Mouse (Mus musculus) heart, embryonic 14.5 days (tissue): Measurements from ENCODE around the gene Robo4. TPM values are rescaled to one million over a fixed set of nuclear protein-coding genes. Genes with fewer than 3 reads are reported as not detected.
A peak's percentile ranks its signal among the peaks of the same experiment; 100 is the strongest.

ENCODE experiments used
- ATAC-seq: fragments of 200-750 bp; cut with Nextera tagmentation; 2 replicates; pipeline ENCODE4 v1.8.0; 2017; ENCODE audit warnings: low read depth, moderate TSS enrichment; ENCODE audit not compliant: insufficient number of reproducible peaks, insufficient read depth, low FRiP score
- H3K27ac ChIP-seq, 2 experiments: fragments of 200-500 bp in 1 of 2; fragments of 300-500 bp in 1 of 2; sonication (generic) in 1 of 2; replicated peaks in 1 of 2; 2 replicates each; pipeline ENCODE4 v1.5.1; 2012 to 2014; ENCODE audit warnings: low read depth in 2 of 2, low read length in 2 of 2, control low read depth in 1 of 2, mild to moderate bottlenecking in 1 of 2, mixed read lengths in 1 of 2; ENCODE audit not compliant: control insufficient read depth in 1 of 2, insufficient read depth in 1 of 2
- H3K27me3 ChIP-seq: fragments of 300-500 bp; sonication (generic); 2 replicates; pipeline ENCODE4 v1.6.1; 2014; ENCODE audit warnings: mild to moderate bottlenecking, low read length, control low read depth; ENCODE audit not compliant: control insufficient read depth, insufficient read depth
- H3K36me3 ChIP-seq: fragments of 300-500 bp; sonication (generic); 2 replicates; pipeline ENCODE4 v1.6.1; 2014; ENCODE audit warnings: mild to moderate bottlenecking, control low read depth, low read length, mixed read lengths; ENCODE audit not compliant: control insufficient read depth, insufficient read depth
- H3K4me1 ChIP-seq, 2 experiments: fragments of 200-500 bp in 1 of 2; fragments of 300-500 bp in 1 of 2; sonication (generic) in 1 of 2; 2 replicates each; pipeline ENCODE4 v1.6.1; 2012 to 2014; ENCODE audit warnings: low read length in 2 of 2, control low read depth in 1 of 2, mixed read lengths in 1 of 2; ENCODE audit not compliant: control insufficient read depth in 2 of 2, insufficient read depth in 2 of 2
- H3K4me2 ChIP-seq: fragments of 300-500 bp; sonication (generic); 2 replicates; pipeline ENCODE4 v1.6.1; 2014; ENCODE audit warnings: mild to moderate bottlenecking, low read length
- H3K4me3 ChIP-seq, 2 experiments: fragments of 200-500 bp in 1 of 2; fragments of 300-500 bp in 1 of 2; sonication (generic) in 1 of 2; 2 replicates each; pipeline ENCODE4 v1.5.1; 2012 to 2014; ENCODE audit warnings: low read length in 2 of 2, mild to moderate bottlenecking in 2 of 2, control low read depth in 1 of 2, low read depth in 1 of 2, moderate library complexity in 1 of 2; ENCODE audit not compliant: control insufficient read depth in 1 of 2, insufficient read depth in 1 of 2
- H3K9ac ChIP-seq: fragments of 300-500 bp; sonication (generic); 2 replicates; pipeline ENCODE4 v1.6.1; 2014; ENCODE audit warnings: mild to moderate bottlenecking, low read length
- H3K9me3 ChIP-seq: fragments of 300-500 bp; sonication (generic); 2 replicates; pipeline ENCODE4 v1.6.1; 2016; ENCODE audit warnings: low read length, control low read depth; ENCODE audit not compliant: control insufficient read depth
- WGBS: fragments of 180-500 bp; shearing (Covaris S2); extraction: QIAGEN DNeasy Blood & Tissue Kit; methylation state at CpG from one replicate; pipeline ENCODE4 v1.1.7; 2014; 5-methylcytosine and 5-hydroxymethylcytosine counted together
- polyA plus RNA-seq: library from polyadenylated mRNA; unstranded; fragments of >200 nt; fragmentation: Nextera tagmentation; extraction: Ambion mirVana; gene quantifications from 2 replicates; pipeline ENCODE4 v1.2.1, GENCODE M21; 2014

Gene Robo4
- polyA plus RNA-seq, 1 experiment from 2014 or later = 11.3 TPM

GRCm38 (mm10) chr9:37420676-37421075 is 19.0 kb downstream of the Robo4 start:
- Histone ChIP-seq H3K27ac (no peak overlapping the region), H3K27me3 (no peaks in the 10 kb centered on the region), H3K36me3 (no peaks in the 10 kb centered on the region), H3K9ac (peak overlapping the region; percentile 56), H3K4me1 (peaks cover 0 to 4% of the 10 kb centered on the region in 2 experiments; a peak in 1 of 4 replicates), H3K9me3 (no peaks in the 10 kb centered on the region), H3K4me2 (peak overlapping the region; percentile 64), H3K4me3 (peak overlapping the region; percentile 26 to 30)
- ATAC-seq = peak; percentile 85
- WGBS = under 1% methylated on average over 27 of the region's 27 CpGs

DNA sequence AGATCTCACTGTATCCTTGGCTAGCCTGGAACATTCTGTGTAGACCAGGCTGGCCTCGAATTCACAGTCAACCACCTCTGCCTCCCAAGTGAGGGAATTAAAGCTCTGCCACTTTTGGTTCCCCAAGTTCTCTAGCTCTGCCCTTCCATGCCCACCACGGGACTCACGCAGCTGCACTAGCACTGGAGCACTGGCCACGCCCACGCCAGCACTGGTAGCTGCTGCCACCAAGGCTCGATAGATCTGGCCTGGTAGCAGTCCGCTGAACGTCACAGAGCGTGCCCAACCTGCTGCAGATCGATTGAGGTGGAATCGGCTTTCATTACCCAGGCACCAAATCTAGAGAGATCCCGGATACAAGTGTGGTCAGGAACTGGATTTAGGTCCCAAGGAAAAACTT is 19.5 kb downstream of the Robo4 start:
- Histone ChIP-seq H3K4me3 (peak overlapping the region in 1 of 2 experiments; percentile 30; a peak in 2 of 4 replicates), H3K4me2 (peak overlapping the region; percentile 64), H3K36me3 (no peaks in the 10 kb centered on the region), H3K9me3 (no peaks in the 10 kb centered on the region), H3K27me3 (no peaks in the 10 kb centered on the region), H3K4me1 (peaks cover 0 to 4% of the 10 kb centered on the region in 2 experiments; a peak in 1 of 4 replicates), H3K27ac (no peak overlapping the region), H3K9ac (peak overlapping the region; percentile 56; the same call in 1 of the 2 replicates)
- WGBS = 25% methylated on average over 12 of the region's 12 CpGs
- ATAC-seq = no peak

DNA sequence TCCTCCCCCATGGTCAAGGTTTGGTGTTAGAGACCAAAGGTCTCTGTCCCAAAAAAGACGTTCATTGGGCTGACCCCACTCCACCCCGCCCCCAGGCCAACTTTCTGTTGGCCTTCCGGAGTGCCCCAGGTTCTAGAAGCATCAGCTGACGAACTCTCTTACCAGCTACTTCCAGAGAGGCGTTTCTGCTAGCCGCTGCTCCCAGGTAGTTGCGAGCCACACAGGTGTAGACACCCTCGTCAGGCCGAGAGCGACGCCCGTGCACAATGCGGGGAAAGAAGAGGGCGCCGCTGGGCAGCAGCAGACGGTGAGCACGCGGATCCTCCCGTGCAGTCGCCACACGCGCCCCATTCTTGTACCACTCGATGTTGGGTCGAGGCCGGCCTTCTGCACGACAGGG is 27.6 kb downstream of the Robo4 start:
- Histone ChIP-seq H3K9me3 (no peaks in the 10 kb centered on the region), H3K4me3 (no peak overlapping the region), H3K36me3 (no peaks in the 10 kb centered on the region), H3K9ac (no peak overlapping the region), H3K4me1 (peaks cover 2 to 15% of the 10 kb centered on the region in 2 experiments; a peak in 1 of 4 replicates), H3K27ac (no peak overlapping the region), H3K4me2 (no peak overlapping the region), H3K27me3 (peaks cover 66% of the 10 kb centered on the region)
- 26% methylated on average over 26 of the region's 26 CpGs for WGBS
- ATAC-seq = no peak

GRCm38 (mm10) chr9:37430582-37430981 is 28.9 kb downstream of the Robo4 start:
- H3K27me3 ChIP-seq = peaks cover 78% of the 10 kb centered on the region
- H3K4me1 ChIP-seq = peaks cover 2 to 15% of the 10 kb centered on the region in 2 experiments; a peak in 1 of 4 replicates
- WGBS = 3% methylated on average over 12 of the region's 12 CpGs
- H3K9me3 ChIP-seq = no peaks in the 10 kb centered on the region
- H3K36me3 ChIP-seq = no peaks in the 10 kb centered on the region
- no peak overlapping the region for H3K9ac ChIP-seq
- no peak overlapping the region for H3K4me3 ChIP-seq
- H3K4me2 ChIP-seq = peak overlapping the region; percentile 35
- H3K27ac ChIP-seq = no peak overlapping the region
- peak; percentile 58 for ATAC-seq

GRCm38 (mm10) chr9:37432026-37432666 is 30.4 kb downstream of the Robo4 start:
- 1% methylated on average over 16 of the region's 17 CpGs for WGBS
- Histone ChIP-seq H3K36me3 (no peaks in the 10 kb centered on the region), H3K9me3 (no peaks in the 10 kb centered on the region), H3K27me3 (peaks cover 85% of the 10 kb centered on the region), H3K27ac (no peak overlapping the region), H3K4me2 (peak overlapping the region; percentile 57), H3K4me1 (peaks cover 2 to 15% of the 10 kb centered on the region in 2 experiments; a peak in 1 of 4 replicates), H3K4me3 (peak overlapping the region in 1 of 2 experiments; percentile 25; a peak in 2 of 4 replicates), H3K9ac (no peak overlapping the region)
- ATAC-seq = no peak

GRCm38 (mm10) chr9:37432720-37433421 is 31.2 kb downstream of the Robo4 start, which contains the start of gene Robo3:
Gene Robo3, minus strand, starts transcription at chr9:37433246.
- H3K4me1 ChIP-seq = peaks cover 2 to 15% of the 10 kb centered on the region in 2 experiments; a peak in 1 of 4 replicates
- H3K27me3 ChIP-seq = peaks cover 79% of the 10 kb centered on the region
- ATAC-seq = no peak
- H3K4me2 ChIP-seq = peak within 1 kb of the TSS; percentile 57
- no peaks in the 10 kb centered on the region for H3K9me3 ChIP-seq
- under 1% methylated on average over 39 of the region's 40 CpGs for WGBS
- no peaks in the 10 kb centered on the region for H3K36me3 ChIP-seq
- no peak within 1 kb of the TSS for H3K9ac ChIP-seq
- peak within 1 kb of the TSS; percentile 10 to 25; a peak in 3 of 4 replicates for H3K4me3 ChIP-seq
- H3K27ac ChIP-seq = no peak within 1 kb of the TSS

DNA sequence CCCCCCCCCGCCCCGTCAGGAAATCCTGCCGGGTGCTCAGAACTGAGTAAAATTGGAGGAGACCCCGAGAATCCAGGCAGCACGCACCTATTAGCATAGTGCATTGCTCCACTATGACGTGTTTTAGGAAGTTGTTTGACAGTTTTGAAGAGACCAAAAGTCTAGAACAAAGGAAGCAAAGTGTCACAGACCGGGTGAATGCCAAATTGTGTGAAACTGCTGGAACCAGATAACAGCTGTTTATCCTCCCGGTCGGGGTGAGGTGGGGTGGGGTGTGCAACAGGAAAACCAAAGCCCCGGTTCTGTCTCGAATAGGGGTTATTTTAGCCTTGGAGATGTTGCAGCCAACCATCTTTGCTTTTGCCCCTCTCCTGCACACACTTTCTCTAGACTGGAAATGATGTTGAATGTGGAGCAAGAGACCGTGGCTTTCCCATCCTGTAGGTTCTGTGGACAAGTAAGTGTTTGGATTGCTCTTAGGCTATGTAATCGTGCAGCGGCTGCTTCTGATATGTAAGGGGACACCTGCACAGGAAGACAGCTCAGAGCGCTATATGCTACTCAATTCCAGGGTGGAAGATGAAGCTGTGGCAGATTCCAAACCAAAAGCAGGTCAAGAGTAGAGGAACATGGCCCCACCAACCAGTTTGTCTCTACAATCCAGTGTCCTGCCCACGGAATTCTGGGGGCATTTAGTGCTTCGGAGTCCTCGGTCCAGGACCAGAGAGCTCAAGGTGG is 32.3 kb downstream of the Robo4 start:
- Histone ChIP-seq H3K27ac (no peak overlapping the region), H3K9me3 (no peaks in the 10 kb centered on the region), H3K27me3 (peaks cover 72% of the 10 kb centered on the region), H3K4me3 (0 out of 4 replicates have a peak overlapping the region, but pooled peaks of 1 of the 2 experiments have one; percentile 25), H3K4me1 (peaks cover 5 to 22% of the 10 kb centered on the region in 2 experiments; a peak in 3 of 4 replicates), H3K4me2 (peak overlapping the region; percentile 57; the same call in 1 of the 2 replicates), H3K9ac (no peak overlapping the region), H3K36me3 (no peaks in the 10 kb centered on the region)
- 2% methylated on average over 18 of the region's 18 CpGs for WGBS
- ATAC-seq = no peak
